Mouse (Mus musculus): ENCODE data around the gene Pacrg. TPM values are rescaled to one million over a fixed set of nuclear protein-coding genes. Genes with fewer than 3 reads are reported as not detected.

The Pacrg gene
- polyA plus RNA-seq, 1 experiment from 2014 or later = 2.2 TPM

GRCm38 (mm10) chr17:10478377-10478776, 361.7 kb downstream of the Pacrg start:
- H3K4me3 ChIP-seq = no peak overlapping the region
- peaks cover 19% of the 10 kb centered on the region for H3K4me1 ChIP-seq
- no peak overlapping the region for H3K4me2 ChIP-seq (replicated peaks)
- H3K9ac ChIP-seq = no peak overlapping the region
- no peaks in the 10 kb centered on the region for H3K9me3 ChIP-seq
- H3K27ac ChIP-seq = peak overlapping the region; percentile 81
- H3K27me3 ChIP-seq = no peaks in the 10 kb centered on the region
- 0 out of 2 replicates have a peak, but pooled peaks have one; percentile 22 for ATAC-seq (ENCODE audit: insufficient number of reproducible peaks, insufficient read depth, low FRiP score, low TSS enrichment)
- H3K36me3 ChIP-seq = no peaks in the 10 kb centered on the region
- WGBS = 45% methylated on average over 3 of the region's 3 CpGs

GRCm38 (mm10) chr17:10476807-10477206, 363.3 kb downstream of the Pacrg start:
- Histone ChIP-seq H3K4me3 (no peak overlapping the region), H3K36me3 (no peaks in the 10 kb centered on the region), H3K4me2 (replicated peaks) (no peak overlapping the region), H3K9ac (no peak overlapping the region), H3K27ac (no peak overlapping the region), H3K27me3 (no peaks in the 10 kb centered on the region), H3K4me1 (peaks cover 19% of the 10 kb centered on the region), H3K9me3 (no peaks in the 10 kb centered on the region)
- no peak for ATAC-seq (ENCODE audit: insufficient number of reproducible peaks, insufficient read depth, low FRiP score, low TSS enrichment)
- 77% methylated on average over 7 of the region's 7 CpGs for WGBS

- WGBS = 86% methylated on average over 6 of the region's 6 CpGs
- no peaks in the 10 kb centered on the region for H3K27me3 ChIP-seq
Observed at GRCm38 (mm10) chr17:10474972-10475371, 365.1 kb downstream of the Pacrg start.

GRCm38 (mm10) chr17:10473826-10474384, 366.2 kb downstream of the Pacrg start:
- Histone ChIP-seq H3K4me3 (no peak overlapping the region), H3K4me2 (replicated peaks) (no peak overlapping the region), H3K9ac (no peak overlapping the region), H3K4me1 (peaks cover 11% of the 10 kb centered on the region), H3K27me3 (no peaks in the 10 kb centered on the region), H3K9me3 (no peaks in the 10 kb centered on the region), H3K36me3 (no peaks in the 10 kb centered on the region), H3K27ac (no peak overlapping the region)
- no peak for ATAC-seq (ENCODE audit: insufficient number of reproducible peaks, insufficient read depth, low FRiP score, low TSS enrichment)
- 69% methylated on average over 7 of the region's 7 CpGs for WGBS

More at GRCm38 (mm10) chr17:10474972-10475371, 365.1 kb downstream of the Pacrg start:
- H3K4me1 ChIP-seq = peaks cover 19% of the 10 kb centered on the region
- H3K27ac ChIP-seq = no peak overlapping the region
- H3K4me3 ChIP-seq = no peak overlapping the region
- H3K36me3 ChIP-seq = no peaks in the 10 kb centered on the region
- no peak for ATAC-seq (ENCODE audit: insufficient number of reproducible peaks, insufficient read depth, low FRiP score, low TSS enrichment)
- no peak overlapping the region for H3K9ac ChIP-seq
- H3K9me3 ChIP-seq = no peaks in the 10 kb centered on the region
- H3K4me2 ChIP-seq (replicated peaks) = no peak overlapping the region

- H3K4me2 ChIP-seq (replicated peaks) = no peak overlapping the region
- 87% methylated on average over 6 of the region's 6 CpGs for WGBS
- ATAC-seq (ENCODE audit: insufficient number of reproducible peaks, insufficient read depth, low FRiP score, low TSS enrichment) = no peak
- no peak overlapping the region for H3K9ac ChIP-seq
- H3K36me3 ChIP-seq = no peaks in the 10 kb centered on the region
- no peak overlapping the region for H3K4me3 ChIP-seq
- H3K27ac ChIP-seq = no peak overlapping the region
- H3K9me3 ChIP-seq = no peaks in the 10 kb centered on the region
- H3K27me3 ChIP-seq = no peaks in the 10 kb centered on the region
- H3K4me1 ChIP-seq = peaks cover 4% of the 10 kb centered on the region
Observed at GRCm38 (mm10) chr17:10473175-10473574, 366.9 kb downstream of the Pacrg start.

- Histone ChIP-seq H3K9ac (no peak overlapping the region), H3K9me3 (no peaks in the 10 kb centered on the region), H3K4me3 (no peak overlapping the region), H3K27ac (no peak overlapping the region), H3K4me2 (replicated peaks) (no peak overlapping the region), H3K4me1 (no peaks in the 10 kb centered on the region), H3K36me3 (no peaks in the 10 kb centered on the region), H3K27me3 (no peaks in the 10 kb centered on the region)
- no peak for ATAC-seq (ENCODE audit: insufficient number of reproducible peaks, insufficient read depth, low FRiP score, low TSS enrichment)
- WGBS = 84% methylated on average over 9 of the region's 9 CpGs
Observed at GRCm38 (mm10) chr17:10469874-10470568, 370.1 kb downstream of the Pacrg start.

GRCm38 (mm10) chr17:10467102-10467501, 373.0 kb downstream of the Pacrg start:
- WGBS = 90% methylated on average over 3 of the region's 3 CpGs
- H3K27ac ChIP-seq = no peak overlapping the region
- no peaks in the 10 kb centered on the region for H3K9me3 ChIP-seq
- H3K36me3 ChIP-seq = no peaks in the 10 kb centered on the region
- H3K4me1 ChIP-seq = no peaks in the 10 kb centered on the region
- H3K4me3 ChIP-seq = no peak overlapping the region
- no peak for ATAC-seq (ENCODE audit: insufficient number of reproducible peaks, insufficient read depth, low FRiP score, low TSS enrichment)
- H3K4me2 ChIP-seq (replicated peaks) = no peak overlapping the region
- H3K9ac ChIP-seq = no peak overlapping the region
- H3K27me3 ChIP-seq = no peaks in the 10 kb centered on the region

- WGBS = 79% methylated on average over 6 of the region's 6 CpGs
- no peaks in the 10 kb centered on the region for H3K27me3 ChIP-seq
- H3K9ac ChIP-seq = no peak overlapping the region
- H3K4me2 ChIP-seq (replicated peaks) = no peak overlapping the region
- no peak overlapping the region for H3K27ac ChIP-seq
- no peak for ATAC-seq (ENCODE audit: insufficient number of reproducible peaks, insufficient read depth, low FRiP score, low TSS enrichment)
- H3K4me3 ChIP-seq = no peak overlapping the region
- no peaks in the 10 kb centered on the region for H3K36me3 ChIP-seq
- no peaks in the 10 kb centered on the region for H3K4me1 ChIP-seq
- H3K9me3 ChIP-seq = no peaks in the 10 kb centered on the region
Observed at GRCm38 (mm10) chr17:10465467-10465866, 374.6 kb downstream of the Pacrg start.

- whole genome bisulfite sequencing = 77% methylated on average over 3 of the region's 3 CpGs
- H3K27ac ChIP-seq = no peak overlapping the region
Observed at GRCm38 (mm10) chr17:10464700-10465099, 375.4 kb downstream of the Pacrg start.

GRCm38 (mm10) chr17:10463626-10464025, 376.5 kb downstream of the Pacrg start:
- WGBS = 86% methylated on average over 3 of the region's 3 CpGs

More at GRCm38 (mm10) chr17:10464700-10465099, 375.4 kb downstream of the Pacrg start:
- no peak overlapping the region for H3K4me2 ChIP-seq (replicated peaks)
- no peak for ATAC-seq (ENCODE audit: insufficient number of reproducible peaks, insufficient read depth, low FRiP score, low TSS enrichment)
- H3K4me3 ChIP-seq = no peak overlapping the region
- no peaks in the 10 kb centered on the region for H3K4me1 ChIP-seq
- no peaks in the 10 kb centered on the region for H3K36me3 ChIP-seq
- H3K9me3 ChIP-seq = no peaks in the 10 kb centered on the region
- no peak overlapping the region for H3K9ac ChIP-seq
- H3K27me3 ChIP-seq = no peaks in the 10 kb centered on the region

GRCm38 (mm10) chr17:10460916-10461315, 379.2 kb downstream of the Pacrg start:
- Histone ChIP-seq H3K27me3 (no peaks in the 10 kb centered on the region), H3K4me3 (no peak overlapping the region), H3K4me1 (no peaks in the 10 kb centered on the region), H3K36me3 (no peaks in the 10 kb centered on the region), H3K9me3 (no peaks in the 10 kb centered on the region), H3K4me2 (replicated peaks) (no peak overlapping the region), H3K9ac (no peak overlapping the region), H3K27ac (no peak overlapping the region)
- 87% methylated on average over 4 of the region's 4 CpGs for WGBS
- ATAC-seq (ENCODE audit: insufficient number of reproducible peaks, insufficient read depth, low FRiP score, low TSS enrichment) = no peak

More at GRCm38 (mm10) chr17:10463626-10464025, 376.5 kb downstream of the Pacrg start:
- no peaks in the 10 kb centered on the region for H3K9me3 ChIP-seq
- H3K4me1 ChIP-seq = no peaks in the 10 kb centered on the region
- H3K27ac ChIP-seq = no peak overlapping the region
- no peak overlapping the region for H3K4me3 ChIP-seq
- ATAC-seq (ENCODE audit: insufficient number of reproducible peaks, insufficient read depth, low FRiP score, low TSS enrichment) = no peak
- no peak overlapping the region for H3K9ac ChIP-seq
- no peaks in the 10 kb centered on the region for H3K27me3 ChIP-seq
- no peaks in the 10 kb centered on the region for H3K36me3 ChIP-seq
- H3K4me2 ChIP-seq (replicated peaks) = no peak overlapping the region

- no peaks in the 10 kb centered on the region for H3K27me3 ChIP-seq
- no peak overlapping the region for H3K27ac ChIP-seq
- no peak overlapping the region for H3K4me2 ChIP-seq (replicated peaks)
- no peaks in the 10 kb centered on the region for H3K4me1 ChIP-seq
- no peak overlapping the region for H3K9ac ChIP-seq
- H3K4me3 ChIP-seq = no peak overlapping the region
- no peaks in the 10 kb centered on the region for H3K9me3 ChIP-seq
- H3K36me3 ChIP-seq = no peaks in the 10 kb centered on the region
- ATAC-seq (ENCODE audit: insufficient number of reproducible peaks, insufficient read depth, low FRiP score, low TSS enrichment) = no peak
Observed at GRCm38 (mm10) chr17:10458743-10459142, 381.4 kb downstream of the Pacrg start.

Measured in embryonic facial prominence, embryonic 12.5 days (tissue).